Mouse (Mus musculus): ENCODE measurements around the gene Lamb3. TPM values are rescaled to one million over a fixed set of nuclear protein-coding genes. Genes with fewer than 3 reads are reported as not detected.

Lamb3 gene
- polyA plus RNA-seq (2012) = not detected in 2 replicates

DNA sequence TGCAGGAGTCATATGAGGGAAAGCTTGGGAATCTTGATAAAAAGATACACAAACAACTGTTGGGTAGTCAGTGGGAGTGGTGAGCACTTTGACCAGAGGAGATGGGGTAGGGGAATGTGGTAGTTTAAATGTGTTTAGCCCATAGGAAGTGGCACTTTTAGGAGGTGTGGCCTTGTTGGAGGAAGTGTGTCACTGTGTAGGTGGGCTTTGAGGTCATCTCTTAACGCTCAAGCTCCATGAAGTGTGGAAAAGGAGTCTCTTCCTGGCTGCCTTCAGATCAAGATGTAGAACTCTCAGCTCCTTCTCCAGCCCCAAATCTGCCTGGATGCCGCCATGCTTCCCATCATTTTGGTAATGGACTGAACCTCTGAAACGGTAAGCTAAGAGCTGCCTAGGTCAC, at the start of gene Lamb3:
TSS of gene Lamb3 (plus strand) at position 197 of the 400 bp plus-strand sequence.
- TF ChIP-seq GATA1 (IDR thresholded peaks at IDR 0.05; ENCODE audit: low read length) = no peak

GRCm38 (mm10) chr1:193159163-193159562, 48.3 kb upstream of the Lamb3 start:
- no peak for TF ChIP-seq GATA1 (IDR thresholded peaks at IDR 0.05; ENCODE audit: low read length)

DNA sequence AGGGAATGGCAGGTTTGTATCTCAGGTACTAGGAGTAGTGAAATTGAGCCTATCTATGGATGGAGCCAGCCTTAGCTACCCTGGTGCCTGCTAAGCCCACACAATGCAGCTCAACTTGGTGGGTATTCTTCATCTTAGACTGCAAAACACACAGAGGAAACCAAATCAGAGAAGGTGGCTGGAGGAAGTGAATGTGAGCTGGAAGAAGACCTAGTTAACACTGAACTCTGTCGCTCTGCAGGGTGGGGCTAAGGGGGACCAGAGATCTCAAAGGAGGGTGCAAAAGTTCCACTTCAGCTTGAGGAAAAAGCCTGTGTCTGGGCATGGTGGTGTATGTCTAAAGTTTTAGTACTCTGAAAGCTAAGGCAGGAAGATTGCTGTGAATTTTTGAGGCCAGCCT, 47.9 kb upstream of the Lamb3 start:
- no peak for TF ChIP-seq GATA1 (IDR thresholded peaks at IDR 0.05; ENCODE audit: low read length)

GRCm38 (mm10) chr1:193160317-193161032, 47.0 kb upstream of the Lamb3 start:
- TF ChIP-seq GATA1 (IDR thresholded peaks at IDR 0.05; ENCODE audit: low read length) = no peak

DNA sequence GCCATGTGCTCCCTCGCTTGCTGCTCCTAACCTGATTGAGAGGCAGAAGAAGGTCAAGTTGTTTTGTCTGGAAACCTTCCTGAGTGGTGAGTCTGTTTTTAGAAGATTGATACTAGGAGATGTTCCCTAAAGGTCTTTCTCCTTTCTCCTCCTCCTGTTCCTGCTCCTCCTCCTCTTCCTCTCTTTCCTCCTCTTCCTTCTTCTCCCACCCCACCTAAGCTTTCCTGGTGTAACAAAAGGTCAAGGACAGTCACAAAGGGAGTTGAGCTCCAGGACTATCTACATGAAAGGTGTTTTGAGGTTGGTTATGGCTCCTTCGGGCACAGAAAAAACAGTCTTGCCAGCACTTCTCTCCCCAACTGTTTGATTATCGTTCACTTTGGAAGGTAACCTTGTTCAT, 39.8 kb upstream of the Lamb3 start, which contains the start of gene A130010J15Rik:
TSS of gene A130010J15Rik (plus strand) at position 301 of the 400 bp plus-strand sequence.
- TF ChIP-seq GATA1 (IDR thresholded peaks at IDR 0.05; ENCODE audit: low read length) = no peak

- TF ChIP-seq GATA1 (IDR thresholded peaks at IDR 0.05; ENCODE audit: low read length) = no peak
These were observed 38.3 kb upstream of the Lamb3 start for GRCm38 (mm10) chr1:193169228-193169627.

DNA sequence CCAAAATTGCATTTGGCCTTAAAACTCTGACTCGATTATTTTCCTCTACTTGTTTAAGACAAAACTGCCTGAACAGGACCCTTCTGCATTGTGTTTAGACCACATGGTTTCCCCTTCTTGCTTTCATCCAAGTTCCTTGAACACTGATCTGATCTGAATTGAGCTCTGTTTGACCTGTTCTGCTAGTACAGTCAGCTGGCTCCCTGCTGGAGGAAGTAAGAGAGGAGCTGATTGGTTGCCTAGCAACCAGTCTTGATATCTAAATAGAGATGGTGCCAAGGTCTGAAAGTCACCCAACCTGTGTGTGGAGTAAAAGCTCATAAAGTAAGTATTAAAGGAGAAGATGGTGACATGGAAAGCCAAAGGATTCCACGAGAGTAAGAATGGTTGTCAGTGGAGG, 37.6 kb upstream of the Lamb3 start:
- TF ChIP-seq GATA1 (IDR thresholded peaks at IDR 0.05; ENCODE audit: low read length) = no peak

DNA sequence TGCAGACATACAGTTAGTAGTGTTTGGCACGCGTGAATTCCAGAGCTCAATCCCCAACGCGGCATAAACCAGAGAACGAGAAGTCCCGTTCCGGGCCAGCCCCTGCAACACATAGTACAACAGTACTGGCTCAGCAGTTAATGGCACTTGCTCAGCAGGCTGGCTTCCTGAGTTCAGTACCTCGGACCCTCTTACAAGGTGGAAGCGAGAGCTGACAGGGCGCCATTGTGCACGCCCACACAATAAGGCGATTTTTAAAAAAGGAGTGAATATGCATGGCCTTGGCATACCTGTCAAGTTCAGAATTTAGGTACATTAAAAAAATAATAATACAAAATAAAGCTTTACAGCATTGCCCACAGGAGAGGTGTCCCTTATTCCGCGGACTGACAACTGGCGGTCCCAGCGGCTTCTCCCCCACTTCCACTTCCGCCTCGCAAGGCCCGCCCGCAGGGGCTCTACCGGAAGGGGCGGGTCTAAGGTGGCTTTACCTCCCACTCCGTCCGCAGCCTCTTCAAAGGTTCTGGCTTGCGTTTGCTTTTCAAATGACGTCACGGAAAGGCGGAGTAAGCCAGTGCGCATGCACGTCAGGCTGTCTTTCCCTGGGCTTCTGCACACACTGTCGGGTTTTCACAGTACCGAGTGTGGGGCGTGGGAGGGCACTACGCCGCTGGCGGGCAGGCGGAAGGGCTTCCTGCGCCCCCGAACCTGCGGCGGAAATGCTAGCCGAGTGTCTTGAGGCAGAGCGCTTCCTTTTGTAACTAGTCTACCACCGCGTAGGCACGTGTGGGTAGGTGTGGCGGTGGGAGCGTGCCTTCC, 34.3 kb upstream of the Lamb3 start:
- no peak for TF ChIP-seq GATA1 (IDR thresholded peaks at IDR 0.05; ENCODE audit: low read length)

- no peak for TF ChIP-seq GATA1 (IDR thresholded peaks at IDR 0.05; ENCODE audit: low read length)
These were observed 33.7 kb upstream of the Lamb3 start for GRCm38 (mm10) chr1:193173810-193174129.

DNA sequence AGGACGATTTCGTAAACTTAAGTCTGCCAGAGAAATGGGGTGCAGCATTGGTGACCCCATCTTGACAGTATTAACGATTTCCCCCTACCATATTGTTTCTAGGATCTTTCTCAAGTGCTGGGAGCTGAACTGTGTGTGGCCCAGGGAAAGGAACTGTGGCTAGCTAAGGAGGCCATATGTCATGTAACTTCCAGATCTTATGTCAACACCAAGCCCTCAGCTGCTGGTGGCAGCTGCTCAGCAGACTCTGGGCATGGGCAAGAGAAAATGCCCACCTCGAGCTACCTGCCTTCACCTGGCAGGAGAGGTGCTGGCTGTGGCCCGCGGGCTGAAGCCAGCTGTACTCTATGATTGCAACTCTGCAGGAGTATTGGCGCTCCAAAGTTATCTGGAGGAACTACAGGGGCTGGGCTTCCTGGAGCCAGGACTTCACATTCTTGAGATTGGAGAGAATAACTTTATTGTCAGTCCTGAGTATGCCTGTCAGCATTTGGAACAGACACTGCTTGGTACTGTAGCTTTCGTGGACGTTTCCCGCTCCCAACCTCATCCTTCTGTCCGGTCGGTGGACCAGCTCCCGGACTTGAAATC, 33.3 kb upstream of the Lamb3 start:
- no peak for TF ChIP-seq GATA1 (IDR thresholded peaks at IDR 0.05; ENCODE audit: low read length)

- no peak for TF ChIP-seq GATA1 (IDR thresholded peaks at IDR 0.05; ENCODE audit: low read length)
These were observed 26.4 kb upstream of the Lamb3 start for GRCm38 (mm10) chr1:193181104-193181503.

DNA sequence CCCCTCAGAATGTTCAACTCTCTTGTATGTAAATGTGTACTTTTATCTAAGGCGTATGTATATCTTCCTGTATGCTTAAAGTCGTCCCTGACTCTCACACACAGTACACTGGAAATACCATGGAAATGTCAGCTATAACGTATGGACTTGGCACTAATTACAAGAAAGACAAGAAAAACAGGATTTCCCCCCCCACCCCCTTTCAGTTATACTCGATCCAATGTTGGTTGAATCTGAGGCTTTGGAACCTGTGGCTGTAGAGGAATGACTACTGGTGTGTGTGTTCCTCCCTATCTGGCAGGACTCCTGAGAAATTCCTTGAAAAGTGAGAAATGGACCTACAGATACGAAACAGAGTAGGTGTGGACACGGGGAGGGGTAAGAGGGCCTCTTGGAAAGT, 19.2 kb upstream of the Lamb3 start:
- TF ChIP-seq GATA1 (IDR thresholded peaks at IDR 0.05; ENCODE audit: low read length) = no peak

DNA sequence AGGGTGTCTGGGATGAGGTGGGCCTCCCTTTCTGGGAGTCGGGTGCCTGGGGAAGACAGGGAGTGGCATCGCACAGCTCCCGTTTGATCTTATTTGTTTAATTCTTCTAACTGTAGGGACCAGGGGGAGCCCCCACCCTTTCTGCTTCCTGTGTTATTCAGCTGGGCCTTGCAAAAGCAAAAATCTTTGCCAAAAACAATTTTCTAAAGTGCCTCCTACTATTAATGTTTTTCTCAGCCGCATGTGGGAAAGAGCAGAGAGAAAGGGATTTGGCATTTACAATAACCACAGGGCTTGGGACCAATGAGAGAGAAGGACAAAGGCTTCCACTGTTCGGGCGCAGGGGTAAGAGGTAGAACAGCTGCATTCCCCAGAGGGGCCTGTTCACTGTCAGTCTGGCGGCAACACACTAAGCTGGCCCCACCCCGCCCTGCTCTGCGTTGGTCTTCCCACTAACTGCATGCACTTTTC, 18.3 kb upstream of the Lamb3 start:
- no peak for TF ChIP-seq GATA1 (IDR thresholded peaks at IDR 0.05; ENCODE audit: low read length)

DNA sequence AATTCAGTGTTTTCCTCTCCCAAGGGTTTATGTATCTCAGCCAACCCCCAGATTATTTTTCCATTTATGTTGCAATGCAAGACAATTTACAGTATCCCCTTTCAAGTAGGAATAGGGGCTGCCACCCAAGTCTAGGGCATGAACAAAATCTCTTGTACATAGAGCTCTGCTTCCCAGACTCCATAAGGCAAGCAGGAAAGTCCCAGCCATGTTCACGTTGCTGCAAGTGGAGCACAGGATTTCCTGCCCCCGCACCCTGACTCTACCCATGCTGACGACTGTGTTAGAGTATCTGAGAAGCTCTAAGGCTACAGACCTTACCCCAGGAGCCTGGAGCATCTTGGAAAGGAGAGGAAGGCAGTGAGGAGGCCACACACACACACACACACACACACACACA, 17.7 kb upstream of the Lamb3 start:
- TF ChIP-seq GATA1 (IDR thresholded peaks at IDR 0.05; ENCODE audit: low read length) = no peak

DNA sequence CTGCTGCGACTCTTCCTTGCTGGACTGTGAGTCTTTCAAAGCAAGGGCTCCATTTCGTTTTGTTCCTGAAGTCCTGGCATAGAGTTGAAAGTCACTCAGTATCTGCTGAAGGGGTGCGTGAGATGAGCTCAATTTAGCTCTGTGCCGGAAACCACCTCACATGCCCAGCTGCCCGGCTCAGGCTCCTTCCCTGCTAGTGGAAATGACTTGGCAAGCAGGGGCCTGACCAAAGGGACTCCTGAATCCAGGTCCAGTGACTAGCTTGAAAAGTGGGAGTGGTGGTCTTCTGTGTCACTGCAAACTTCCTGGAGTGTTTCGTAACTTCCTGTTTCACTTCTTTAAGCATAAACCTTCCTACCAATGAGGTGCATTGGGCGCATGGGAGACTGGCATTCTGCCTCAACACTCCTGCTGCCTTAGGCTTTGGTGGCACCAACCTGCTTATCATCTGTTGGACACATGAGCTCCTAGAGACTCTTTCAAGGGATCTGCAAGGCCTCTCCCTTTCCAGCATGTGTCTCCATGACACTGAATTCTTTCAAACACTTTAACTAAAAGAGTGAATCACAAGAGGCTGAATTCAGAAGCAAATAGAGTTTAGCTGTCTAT, 15.7 kb upstream of the Lamb3 start:
- no peak for TF ChIP-seq GATA1 (IDR thresholded peaks at IDR 0.05; ENCODE audit: low read length)

All from G1E-ER4 (cell line).